Mouse (Mus musculus): ENCODE measurements around the gene Fh1. TPM values are rescaled to one million over a fixed set of nuclear protein-coding genes. Genes with fewer than 3 reads are reported as not detected.

Gene Fh1
- total RNA-seq (2021): 100 to 1,000 TPM; 504 to 594 TPM
- 257 and 465 TPM in 2 replicates for polyA plus RNA-seq (2012; rRNA removed)
- long read RNA-seq, transcript Fh1-203 (3 exons, 936 nt): minor isoform, 174 of 948 reads
- long read RNA-seq, transcript Fh1-201 (10 exons, 2,636 nt): major isoform, 754 of 948 reads
- long read RNA-seq, partial matches to known transcripts: 4 of 948 reads
- long read RNA-seq, other reads (novel, unspliced or antisense): 16 of 948 reads

DNA sequence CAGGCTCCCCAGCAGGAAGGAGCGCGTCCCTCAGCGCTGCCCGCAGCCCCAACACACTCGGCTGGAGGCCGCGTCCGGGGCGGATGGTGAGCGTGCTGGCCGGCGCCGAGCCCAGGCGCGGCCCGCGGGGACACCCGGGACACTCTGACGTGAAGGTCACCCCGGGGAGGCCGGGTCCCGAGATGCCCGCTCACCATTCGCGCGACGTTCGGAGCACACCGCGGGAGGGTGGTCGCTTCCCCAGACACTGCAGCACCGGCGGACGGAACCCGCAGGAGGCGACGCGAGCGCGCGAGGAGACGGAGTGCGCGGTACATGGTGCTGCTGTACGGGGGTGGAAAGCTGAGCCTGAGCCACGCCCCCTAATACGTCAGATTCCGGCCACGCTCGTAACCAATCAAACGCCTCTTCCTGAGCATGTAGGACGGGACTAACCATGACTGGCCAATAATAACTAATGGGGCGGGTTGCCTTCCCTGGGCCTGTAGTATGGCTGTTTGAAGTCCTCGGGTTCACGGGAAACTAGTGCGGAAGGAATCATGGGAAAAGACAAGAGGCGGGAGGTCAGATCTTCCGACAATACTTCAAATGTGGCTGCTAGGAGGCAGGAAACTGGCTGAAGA, at the start of gene Fh1:
Gene Fh1 (minus strand): TSS at position 379 of the 623 bp plus-strand sequence.
- TF ChIP-seq POLR2A (IDR thresholded peaks at IDR 0.05; ENCODE audit: insufficient read depth, low read depth, low read length) (peak; percentile 96), CTCF (IDR thresholded peaks at IDR 0.05) (no peak), EP300 (IDR thresholded peaks at IDR 0.05; ENCODE audit: insufficient read depth, low read depth, low read length) (0 out of 2 replicates have a peak, but pooled peaks have one; percentile 26)
- Histone ChIP-seq H3K9ac (ENCODE audit: low read depth, low read length) (peak within 1 kb of the TSS; percentile 89), H3K4me1 (ENCODE audit: control insufficient read depth, insufficient read depth, low read length) (peaks cover 4% of the 10 kb centered on the region), H3K27me3 (ENCODE audit: control insufficient read depth, insufficient read depth, low read length) (no peaks in the 10 kb centered on the region), H3K79me2 (replicated peaks; ENCODE audit: control insufficient read depth, insufficient read depth, low read length) (peaks cover 7% of the 10 kb centered on the region), H3K4me3 (peak within 1 kb of the TSS; percentile 93), H3K36me3 (ENCODE audit: control insufficient read depth, insufficient read depth, low read length) (peaks cover 8% of the 10 kb centered on the region; the same call in 1 of the 2 replicates), H3K27ac (peak within 1 kb of the TSS; percentile 95)
- WGBS: under 1% methylated on average over 58 of the region's 58 CpGs
- DNase-seq: peak; percentile 94 to 98
- intact Hi-C loops (cut with DNase I): loop anchor here (2.0 to 5.0 kb wide), 5 partner anchors 47 to 297 kb away; partner anchors contain the start of genes Chml, Exo1, Gm38100 and Opn3

- intact Hi-C loops (cut with DNase I): no loop called here
- Histone ChIP-seq H3K27me3 (ENCODE audit: control insufficient read depth, insufficient read depth, low read length) (no peaks in the 10 kb centered on the region), H3K4me3 (no peak overlapping the region), H3K27ac (no peak overlapping the region), H3K79me2 (replicated peaks; ENCODE audit: control insufficient read depth, insufficient read depth, low read length) (no peaks in the 10 kb centered on the region), H3K36me3 (ENCODE audit: control insufficient read depth, insufficient read depth, low read length) (no peaks in the 10 kb centered on the region), H3K9ac (ENCODE audit: low read depth, low read length) (no peak overlapping the region), H3K4me1 (ENCODE audit: control insufficient read depth, insufficient read depth, low read length) (peaks cover 2% of the 10 kb centered on the region; the same call in 1 of the 2 replicates)
- WGBS: 50% methylated on average over 6 of the region's 6 CpGs
- DNase-seq: peak; percentile 25 to 33
- TF ChIP-seq CTCF (IDR thresholded peaks at IDR 0.05) (no peak), EP300 (IDR thresholded peaks at IDR 0.05; ENCODE audit: insufficient read depth, low read depth, low read length) (0 out of 2 replicates have a peak, but pooled peaks have one; percentile 36), POLR2A (IDR thresholded peaks at IDR 0.05; ENCODE audit: insufficient read depth, low read depth, low read length) (no peak)
Measured at GRCm38 (mm10) chr1:175675116-175675515, 49.7 kb upstream of the Fh1 start.

DNA sequence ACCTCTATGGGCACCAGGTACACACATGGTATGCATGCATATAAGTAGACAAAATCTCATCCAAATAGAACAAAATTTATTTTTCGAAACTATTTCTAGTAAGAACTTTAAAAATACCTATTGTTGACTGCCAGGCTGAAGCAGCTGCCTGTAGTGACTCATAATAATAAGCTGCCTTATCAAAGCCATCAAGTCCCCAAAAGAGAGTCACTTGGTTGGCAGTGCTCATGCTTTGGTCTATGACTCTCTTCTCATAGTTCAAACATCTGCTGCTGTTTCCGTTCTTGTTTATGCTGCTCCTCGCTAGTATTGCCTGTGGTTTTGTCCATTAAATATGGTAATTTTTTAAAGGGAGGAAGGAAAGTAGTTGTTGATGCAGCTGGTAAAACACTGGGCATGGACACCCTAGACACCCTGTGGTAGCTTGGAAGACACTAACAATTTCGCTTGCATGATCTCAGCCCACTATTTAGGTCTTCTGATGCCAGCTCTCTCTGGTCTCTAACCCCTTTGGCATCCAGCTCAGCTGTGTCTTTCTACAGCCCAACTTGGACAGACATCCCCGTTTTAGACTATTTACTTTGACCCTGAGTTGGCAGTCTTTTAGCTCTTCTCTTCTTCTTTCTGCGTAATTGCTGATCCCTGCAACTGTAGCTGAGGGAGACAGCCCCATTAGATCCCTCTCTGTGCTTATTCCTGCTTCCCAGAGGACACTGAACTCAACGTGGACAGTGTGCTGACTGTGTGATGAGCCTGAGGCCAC, 48.3 kb upstream of the Fh1 start:
- Histone ChIP-seq H3K27me3 (ENCODE audit: control insufficient read depth, insufficient read depth, low read length) (no peaks in the 10 kb centered on the region), H3K27ac (no peak overlapping the region), H3K36me3 (ENCODE audit: control insufficient read depth, insufficient read depth, low read length) (no peaks in the 10 kb centered on the region), H3K79me2 (replicated peaks; ENCODE audit: control insufficient read depth, insufficient read depth, low read length) (no peaks in the 10 kb centered on the region), H3K4me3 (no peak overlapping the region), H3K4me1 (ENCODE audit: control insufficient read depth, insufficient read depth, low read length) (peaks cover 2% of the 10 kb centered on the region; the same call in 1 of the 2 replicates), H3K9ac (ENCODE audit: low read depth, low read length) (no peak overlapping the region)
- DNase-seq: no peak
- TF ChIP-seq CTCF (IDR thresholded peaks at IDR 0.05) (no peak), POLR2A (IDR thresholded peaks at IDR 0.05; ENCODE audit: insufficient read depth, low read depth, low read length) (no peak), EP300 (IDR thresholded peaks at IDR 0.05; ENCODE audit: insufficient read depth, low read depth, low read length) (no peak)
- intact Hi-C loops (cut with DNase I): loop anchor here (5.0 kb wide), 3 partner anchors 46 to 249 kb away; partner anchors contain the start of genes Fh1 and Gm38100
- 82% methylated on average over 7 of the region's 7 CpGs for WGBS

GRCm38 (mm10) chr1:175671626-175672025, 46.2 kb upstream of the Fh1 start:
- intact Hi-C loops (cut with DNase I): loop anchor here (5.0 kb wide), 3 partner anchors 44 to 251 kb away; partner anchors contain the start of genes Fh1 and Gm38100
- TF ChIP-seq CTCF (IDR thresholded peaks at IDR 0.05) (peak; percentile 56), POLR2A (IDR thresholded peaks at IDR 0.05; ENCODE audit: insufficient read depth, low read depth, low read length) (no peak), EP300 (IDR thresholded peaks at IDR 0.05; ENCODE audit: insufficient read depth, low read depth, low read length) (no peak)
- no peaks in the 10 kb centered on the region for H3K36me3 ChIP-seq (ENCODE audit: control insufficient read depth, insufficient read depth, low read length)
- no peak overlapping the region for H3K9ac ChIP-seq (ENCODE audit: low read depth, low read length)
- no peak for DNase-seq
- no peak overlapping the region for H3K27ac ChIP-seq
- WGBS: 10% methylated on average over 1 of the region's 1 CpGs
- no peaks in the 10 kb centered on the region for H3K79me2 ChIP-seq (replicated peaks; ENCODE audit: control insufficient read depth, insufficient read depth, low read length)
- peaks cover 2% of the 10 kb centered on the region; the same call in 1 of the 2 replicates for H3K4me1 ChIP-seq (ENCODE audit: control insufficient read depth, insufficient read depth, low read length)
- no peaks in the 10 kb centered on the region for H3K27me3 ChIP-seq (ENCODE audit: control insufficient read depth, insufficient read depth, low read length)
- no peak overlapping the region for H3K4me3 ChIP-seq

DNA sequence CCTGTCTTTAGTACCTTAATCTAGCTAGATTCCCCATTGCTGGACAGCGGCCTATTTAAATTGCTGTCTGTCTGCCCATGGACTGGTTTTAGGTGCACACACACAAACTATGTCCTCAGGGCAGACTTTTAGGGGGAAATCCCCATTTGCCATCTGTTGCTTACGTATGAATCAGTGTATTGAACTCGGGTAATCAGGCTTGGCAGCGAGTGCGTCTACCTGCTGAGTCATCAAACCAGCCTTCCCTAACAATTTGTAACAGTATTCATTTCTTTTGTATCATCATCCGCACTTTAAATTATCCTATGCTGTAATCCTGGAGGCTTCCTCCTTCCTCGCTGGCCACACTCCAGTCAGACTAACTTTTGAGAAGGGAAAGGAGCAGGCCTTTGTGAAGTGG, 44.6 kb upstream of the Fh1 start:
- 85% methylated on average over 7 of the region's 7 CpGs for WGBS
- Histone ChIP-seq H3K27me3 (ENCODE audit: control insufficient read depth, insufficient read depth, low read length) (no peaks in the 10 kb centered on the region), H3K79me2 (replicated peaks; ENCODE audit: control insufficient read depth, insufficient read depth, low read length) (no peaks in the 10 kb centered on the region), H3K4me1 (ENCODE audit: control insufficient read depth, insufficient read depth, low read length) (no peaks in the 10 kb centered on the region; the same call in 1 of the 2 replicates), H3K4me3 (no peak overlapping the region), H3K9ac (ENCODE audit: low read depth, low read length) (no peak overlapping the region), H3K36me3 (ENCODE audit: control insufficient read depth, insufficient read depth, low read length) (no peaks in the 10 kb centered on the region), H3K27ac (no peak overlapping the region)
- TF ChIP-seq CTCF (IDR thresholded peaks at IDR 0.05) (no peak), EP300 (IDR thresholded peaks at IDR 0.05; ENCODE audit: insufficient read depth, low read depth, low read length) (no peak), POLR2A (IDR thresholded peaks at IDR 0.05; ENCODE audit: insufficient read depth, low read depth, low read length) (no peak)
- intact Hi-C loops (cut with DNase I): loop anchor here (5.0 kb wide), 3 partner anchors 43 to 252 kb away; partner anchors contain the start of genes Fh1 and Gm38100
- DNase-seq: no peak
